13 mouse cellular contexts compared by ENCODE assay signal in genomic region chr13:114679703-114680378, GRCm38 (mm10).
DNase-seq lines count a peak whose midpoint lies in the region; ATAC-seq and TF ChIP-seq lines count a peak whose summit lies in the region.
"Had no signal": no experiment of that assay in that cellular context is flagged by ENCODE, and none has a peak within 500 bp of the region (broad histone marks: within the 10 kb centered on the region; RNA-seq: fewer than 3 reads in every experiment).

No protein-coding gene starts in this region.

- no peaks in the 10 kb centered on the region for H3K9me3 ChIP-seq in lung, embryonic 15.5 days
- H3K9me3 ChIP-seq in stomach, embryonic 15.5 days, result no peaks in the 10 kb centered on the region
- H3K9me3 ChIP-seq: hindbrain, embryonic 12.5 days had no signal

- H3K36me3 ChIP-seq in lung, embryonic 15.5 days, result no peaks in the 10 kb centered on the region
- H3K36me3 ChIP-seq in liver, adult 2 months (ENCODE audit: control insufficient read depth, insufficient read depth, low read length), result no peaks in the 10 kb centered on the region
- H3K36me3 ChIP-seq in stomach, embryonic 15.5 days, result no peaks in the 10 kb centered on the region
- H3K36me3 ChIP-seq: hindbrain, embryonic 12.5 days had no signal

- H3K27ac ChIP-seq in lung, embryonic 15.5 days, result peak overlapping the region; percentile 79
- H3K27ac ChIP-seq in liver, adult 2 months (replicated peaks; ENCODE audit: insufficient read depth, low read depth, low read length), result peak overlapping the region; percentile 94
- peak overlapping the region; percentile 83 for H3K27ac ChIP-seq in stomach, embryonic 15.5 days
- H3K27ac ChIP-seq: hindbrain, embryonic 12.5 days had no signal

- no peak for TF ChIP-seq POLR2A in brain, embryonic 14.5 days (IDR thresholded peaks at IDR 0.05; ENCODE audit: borderline replicate concordance, extremely low read depth, insufficient read depth, insufficient read length, poor library complexity, severe bottlenecking)
- no peak for TF ChIP-seq POLR2A in liver, adult 2 months (IDR thresholded peaks at IDR 0.05; ENCODE audit: extremely low read depth, insufficient read depth, low read length)

- no peak for DNase-seq in lung, postnatal 10 days
- DNase-seq in brain, embryonic 14.5 days (ENCODE audit: low read depth), result peak; percentile 2
- peak; percentile 85 for DNase-seq in liver, adult 2 months (ENCODE audit: extremely low read depth, low read depth, low spot score)
- DNase-seq in right cerebral cortex, postnatal 4 days, result no peak
- DNase-seq: layer of hippocampus, adult 9-11 months; thymus, postnatal 25 days had no signal

- no peaks in the 10 kb centered on the region for H3K79me2 ChIP-seq in liver, adult 2 months (ENCODE audit: control insufficient read depth, insufficient read depth, low read length)

- H3K9ac ChIP-seq in lung, embryonic 15.5 days, result no peak overlapping the region
- H3K9ac ChIP-seq in liver, adult 2 months (ENCODE audit: low read depth, low read length), result peak overlapping the region; percentile 63
- H3K9ac ChIP-seq in stomach, embryonic 15.5 days, result no peak overlapping the region
- H3K9ac ChIP-seq: hindbrain, embryonic 12.5 days had no signal

- H3K4me2 ChIP-seq in lung, embryonic 15.5 days, result peak overlapping the region; percentile 13; the same call in 1 of the 2 replicates
- H3K4me2 ChIP-seq in stomach, embryonic 15.5 days, result peak overlapping the region; percentile 41
- H3K4me2 ChIP-seq: heart, embryonic 11.5 days; hindbrain, embryonic 12.5 days had no signal

- H3K4me3 ChIP-seq in lung, embryonic 15.5 days, result no peak overlapping the region
- H3K4me3 ChIP-seq in liver, adult 2 months (ENCODE audit: insufficient read depth, low read depth, low read length), result no peak overlapping the region
- H3K4me3 ChIP-seq in stomach, embryonic 15.5 days (replicated peaks), result no peak overlapping the region
- H3K4me3 ChIP-seq: erythroblast, embryonic 14.5 days; hindbrain, embryonic 12.5 days had no signal

- no peak for TF ChIP-seq CTCF in brain, embryonic 14.5 days (IDR thresholded peaks at IDR 0.05; ENCODE audit: borderline replicate concordance, extremely low read depth, insufficient read depth, insufficient read length)
- TF ChIP-seq CTCF in liver, adult 2 months (IDR thresholded peaks at IDR 0.05; ENCODE audit: low read depth, low read length), result no peak

- no peaks in the 10 kb centered on the region for H3K27me3 ChIP-seq in lung, embryonic 15.5 days
- H3K27me3 ChIP-seq in liver, adult 2 months (ENCODE audit: control insufficient read depth, insufficient read depth, low read length), result no peaks in the 10 kb centered on the region
- no peaks in the 10 kb centered on the region for H3K27me3 ChIP-seq in stomach, embryonic 15.5 days (replicated peaks)
- H3K27me3 ChIP-seq: hindbrain, embryonic 12.5 days had no signal

- H3K4me1 ChIP-seq in lung, embryonic 15.5 days, result 0 out of 2 replicates have a peak, but pooled peaks cover 10% of the 10 kb centered on the region
- peaks cover 13% of the 10 kb centered on the region for H3K4me1 ChIP-seq in liver, adult 2 months (ENCODE audit: control insufficient read depth, insufficient read depth, low read length)
- 0 out of 2 replicates have a peak, but pooled peaks cover 5% of the 10 kb centered on the region for H3K4me1 ChIP-seq in stomach, embryonic 15.5 days
- H3K4me1 ChIP-seq: hindbrain, embryonic 12.5 days had no signal

- peak; percentile 36; the same call in 1 of the 2 replicates for ATAC-seq in lung, embryonic 15.5 days (ENCODE audit: borderline replicate concordance, extremely low read depth, low FRiP score, low TSS enrichment)
- peak; percentile 79 for ATAC-seq in stomach, embryonic 15.5 days (ENCODE audit: insufficient read depth, low FRiP score, low read depth)
- no peak for ATAC-seq in megakaryocyte-erythroid progenitor cell, adult 5-6 weeks (replicated peaks; ENCODE audit: low FRiP score, low TSS enrichment, poor library complexity, severe bottlenecking)
- ATAC-seq: activated CD4-positive, CD25-positive, alpha-beta regulatory T cell, adult 4 months had no signal

- WGBS in lung, embryonic 15.5 days, result 62% methylated on average over 5 of the region's 5 CpGs
- 27% methylated on average over 5 of the region's 5 CpGs for WGBS in liver, adult 2 months
- 56% methylated on average over 5 of the region's 5 CpGs for WGBS in stomach, embryonic 15.5 days

Comparison
In these comparisons a context has a peak if more than half of its experiments do, and no peak if none do; other contexts are left out.
1. DNase-seq: peak in brain, embryonic 14.5 days (single experiment) and liver, adult 2 months (single experiment); none in lung, postnatal 10 days (single experiment) and right cerebral cortex, postnatal 4 days (single experiment).
2. Peak in every context shown above with its lines, with median percentiles within 50 percentile points of each other: H3K27ac ChIP-seq.